11 mouse cellular contexts compared by ENCODE assay signal in the genomic region with DNA sequence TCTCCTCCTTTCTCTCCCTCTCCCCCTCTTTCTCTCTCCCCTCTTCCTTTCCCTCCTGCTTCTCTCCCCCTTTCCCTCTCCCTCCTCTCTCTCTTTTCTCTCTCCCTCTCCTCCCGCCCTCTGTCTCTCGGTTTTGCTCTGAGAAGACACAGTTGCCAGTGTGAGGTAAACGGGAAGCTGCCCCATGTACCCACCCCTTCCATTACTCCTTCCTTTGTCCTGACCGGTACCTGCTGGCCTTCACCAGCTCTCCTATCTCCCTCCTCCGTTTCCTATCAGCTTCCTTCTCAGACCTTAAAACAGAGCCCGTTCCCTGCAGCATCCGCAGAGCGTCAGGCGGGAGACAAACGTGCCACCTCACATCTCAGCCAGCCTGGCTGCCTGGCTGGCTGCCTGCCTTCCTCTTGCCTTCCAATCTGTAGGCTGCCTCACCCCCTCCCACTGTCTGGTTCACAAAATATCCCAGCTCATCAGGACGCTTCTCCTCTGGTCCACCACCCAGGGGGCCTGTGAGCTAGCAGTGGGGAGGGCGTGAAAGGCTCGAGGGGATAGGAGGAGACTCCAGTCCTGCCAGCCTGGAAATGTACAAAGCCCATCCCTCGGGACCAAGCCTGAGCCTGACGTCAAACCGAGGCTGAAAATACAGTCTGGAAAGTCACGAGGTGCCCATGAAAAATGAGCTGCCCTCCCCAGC. TPM values are rescaled to one million over a fixed set of nuclear protein-coding genes. Genes with fewer than 3 reads are reported as not detected.
DNase-seq lines count a peak whose midpoint lies in the region; ATAC-seq and TF ChIP-seq lines count a peak whose summit lies in the region.
"Had no signal": no experiment of that assay in that cellular context is flagged by ENCODE, and none has a peak within 500 bp of the region (broad histone marks: within the 10 kb centered on the region; RNA-seq: fewer than 3 reads in every experiment).

No protein-coding gene starts in this region.

- no peaks in the 10 kb centered on the region for H3K36me3 ChIP-seq in lung, postnatal 0 days (ENCODE audit: insufficient read depth, low read length)

- intact Hi-C loops in gastrocnemius, postnatal 14 days (cut with DNase I; ENCODE audit: low total_unique reads), result no loop called here

- H3K27me3 ChIP-seq in lung, postnatal 0 days (replicated peaks; ENCODE audit: insufficient read depth, low read length), result no peaks in the 10 kb centered on the region

- H3K27ac ChIP-seq in lung, postnatal 0 days (ENCODE audit: low read length), result no peak overlapping the region

- peak overlapping the region; percentile 22; the same call in 1 of the 2 replicates for H3K4me2 ChIP-seq in lung, postnatal 0 days (replicated peaks; ENCODE audit: low read depth, low read length)

- 3% methylated on average over 17 of the region's 17 CpGs for WGBS in lung, postnatal 0 days

- H3K9me3 ChIP-seq in lung, postnatal 0 days (ENCODE audit: low read length), result no peaks in the 10 kb centered on the region

- no peak for TF ChIP-seq CTCF in lung, postnatal 0 days (IDR thresholded peaks at IDR 0.05)

- no peak overlapping the region for H3K9ac ChIP-seq in lung, postnatal 0 days (replicated peaks; ENCODE audit: low read depth)

- peak; percentile 75 for ATAC-seq in lung, postnatal 0 days

- no peak overlapping the region for H3K4me3 ChIP-seq in lung, postnatal 0 days (ENCODE audit: low read depth, low read length)

- TF ChIP-seq EP300 in lung, postnatal 0 days (IDR thresholded peaks at IDR 0.05), result no peak

- H3K4me1 ChIP-seq in lung, postnatal 0 days (ENCODE audit: insufficient read depth, low read depth, low read length), result no peaks in the 10 kb centered on the region

- peak; percentile 92 for DNase-seq in heart, adult 11 months
- no peak for DNase-seq in heart, adult 8-10 months (ENCODE audit: low spot score)
- DNase-seq in cerebellum, postnatal 14 days, result peak; percentile 83 to 84
- DNase-seq in gastrocnemius, postnatal 14 days, result peak; percentile 13
- DNase-seq in layer of hippocampus, adult 11-12 months (ENCODE audit: low spot score), result peak; percentile 78
- DNase-seq in lung, postnatal 0 days (ENCODE audit: low spot score), result peak; percentile 15
- peak; percentile 85 to 91 for DNase-seq in right cerebral cortex, postnatal 36 days (ENCODE audit: low spot score in 2 of 2)
- no peak for DNase-seq in ovary, adult 18-20 months (ENCODE audit: low spot score)

RNA-seq across cellular contexts. Expression of a gene that starts 17.9 kb away (rescaled TPM):
- not detected for total RNA-seq in heart, adult 8-10 months (2022)
- total RNA-seq in gastrocnemius, postnatal 14 days (2021), result not detected
- polyA plus RNA-seq in lung, postnatal 0 days (2015; fragmentation: Nextera tagmentation; extraction: Ambion mirVana), result not detected in 2 replicates
- total RNA-seq: CH12.LX; gastrocnemius, adult 8-10 months had no signal
- polyA plus RNA-seq: spleen, adult 2 months had no signal

RNA-seq across cellular contexts. Expression of a gene that starts 19.1 kb away (rescaled TPM):
- total RNA-seq in heart, adult 8-10 months (2022), result 1 to 10 TPM; 2.4 to 7.4 (median 4.8) TPM
- under 1 TPM; 0.55 to 0.60 TPM for total RNA-seq in gastrocnemius, postnatal 14 days (2021)
- 0.38 and 0.84 TPM in 2 replicates for polyA plus RNA-seq in lung, postnatal 0 days (2015; fragmentation: Nextera tagmentation; extraction: Ambion mirVana)
- total RNA-seq: CH12.LX had no signal

RNA-seq across cellular contexts. Expression of a gene that starts 57.9 kb away (rescaled TPM):
- total RNA-seq in heart, adult 8-10 months (2022), result not detected
- total RNA-seq in gastrocnemius, postnatal 14 days (2021), result not detected
- not detected in 2 replicates for polyA plus RNA-seq in lung, postnatal 0 days (2015; fragmentation: Nextera tagmentation; extraction: Ambion mirVana)
- total RNA-seq: CH12.LX; gastrocnemius, adult 8-10 months had no signal
- polyA plus RNA-seq: spleen, adult 2 months had no signal

Comparison
In these comparisons a context has a peak if more than half of its experiments do, and no peak if none do; other contexts are left out.
1. DNase-seq: peak in heart, adult 11 months (single experiment), cerebellum, postnatal 14 days (2 of 2), gastrocnemius, postnatal 14 days (single experiment), layer of hippocampus, adult 11-12 months (single experiment), lung, postnatal 0 days (single experiment) and right cerebral cortex, postnatal 36 days (2 of 2); none in heart, adult 8-10 months (single experiment) and ovary, adult 18-20 months (single experiment).